Mouse (Mus musculus) central nervous system, embryonic 14 days (tissue): ENCODE results near the gene Olfr435. TPM values are rescaled to one million over a fixed set of nuclear protein-coding genes. Genes with fewer than 3 reads are reported as not detected.

ENCODE experiments used
- polyA plus RNA-seq: library from polyadenylated mRNA; depleted of rRNA; stranded (reverse); fragments of >200 nt; gene quantifications from 2 replicates; pipeline ENCODE4 v1.2.3, GENCODE M21; 2012; rRNA removed

Gene Olfr435
- not detected in 2 replicates for polyA plus RNA-seq

DNA sequence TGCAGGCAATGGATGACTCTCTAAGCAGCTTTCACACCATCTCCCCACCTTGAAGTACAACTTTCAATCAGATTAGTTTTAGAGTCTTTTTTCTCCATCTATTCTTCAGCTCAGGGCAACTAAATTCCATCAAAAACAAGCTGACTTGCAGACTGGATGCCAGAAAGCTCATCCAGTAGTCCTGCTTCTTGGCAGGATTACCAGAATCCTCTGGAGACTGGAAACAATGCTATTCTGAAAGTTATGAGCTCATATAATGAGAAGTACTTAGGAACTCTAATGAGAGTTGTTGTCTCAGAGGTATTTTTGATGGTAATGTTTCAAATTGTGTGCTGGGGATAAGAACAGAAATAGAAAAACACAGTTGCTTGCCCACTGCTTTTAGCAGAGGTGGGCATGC is at the start of gene Olfr435:
Gene Olfr435 (plus strand): TSS at position 366 of the 400 bp plus-strand sequence.

GRCm38 (mm10) chr6:43162982-43163381 is 34.0 kb upstream of the Olfr435 start, which contains the start of gene Olfr437:
Olfr437 (plus strand) TSS chr6:43163282.

GRCm38 (mm10) chr6:43171840-43172239 is 25.1 kb upstream of the Olfr435 start, which contains the start of gene Olfr13:
Olfr13 (plus strand) TSS chr6:43172140.

GRCm38 (mm10) chr6:43212873-43213272 is 15.9 kb downstream of the Olfr435 start, which contains the start of gene Olfr434:
Olfr434 (plus strand) TSS chr6:43213021.

GRCm38 (mm10) chr6:43231255-43231654 is 34.3 kb downstream of the Olfr435 start, which contains the start of gene Olfr47:
Olfr47 (plus strand) TSS chr6:43231529.

Other genes starting within 250 kb of the Olfr435 start
- not detected in 2 replicates for gene Olfr444, start 248.1 kb upstream of the Olfr435 start, polyA plus RNA-seq
- gene Olfr441, start 90.8 kb upstream of the Olfr435 start, polyA plus RNA-seq: not detected in 2 replicates
- gene Olfr237-ps1, start 50.6 kb upstream of the Olfr435 start, polyA plus RNA-seq: not detected in 2 replicates
- not detected in 2 replicates for gene Olfr437, start 33.9 kb upstream of the Olfr435 start, polyA plus RNA-seq
- gene Olfr13, start 25.0 kb upstream of the Olfr435 start, polyA plus RNA-seq: not detected in 2 replicates
- not detected in 2 replicates for gene Olfr434, start 15.9 kb downstream of the Olfr435 start, polyA plus RNA-seq
- not detected in 2 replicates for gene Olfr47, start 34.4 kb downstream of the Olfr435 start, polyA plus RNA-seq
- 4.9 and 7.8 TPM in 2 replicates for gene Arhgef5, start 68.4 kb downstream of the Olfr435 start, polyA plus RNA-seq
- gene Nobox, start 112.4 kb downstream of the Olfr435 start, polyA plus RNA-seq: 0.05 and 0.14 TPM in 2 replicates